Mouse (Mus musculus) heart, adult 2 months (tissue): ENCODE results near the gene Pcsk6. TPM values are rescaled to one million over a fixed set of nuclear protein-coding genes. Genes with fewer than 3 reads are reported as not detected.

Experiments used
- DNase-seq, 2 experiments: peaks; one replicate each; pipeline ENCODE4 v3.0.0; 2021
- H3K27ac ChIP-seq: fragments of 200-600 bp; 2 replicates; pipeline ENCODE4 v1.8.1; 2022
- H3K27me3 ChIP-seq: fragments of 200-500 bp; 2 replicates; pipeline ENCODE4 v1.6.1; 2012; ENCODE audit warnings: mild to moderate bottlenecking, low read length, inconsistent platforms, mixed read lengths; ENCODE audit not compliant: control insufficient read depth, insufficient read depth
- H3K36me3 ChIP-seq: fragments of 200-500 bp; 2 replicates; pipeline ENCODE4 v1.6.1; 2012; ENCODE audit warnings: low read length, inconsistent platforms; ENCODE audit not compliant: control insufficient read depth, insufficient read depth
- H3K4me1 ChIP-seq: fragments of 200-500 bp; 2 replicates; pipeline ENCODE4 v1.6.1; 2011; ENCODE audit warnings: low read length; ENCODE audit not compliant: control insufficient read depth, insufficient read depth
- H3K4me3 ChIP-seq: fragments of 200-600 bp; 2 replicates; pipeline ENCODE4 v1.8.1; 2022
- H3K79me2 ChIP-seq: fragments of 200-500 bp; replicated peaks from 2 replicates; pipeline ENCODE4 v1.6.1; 2012; ENCODE audit warnings: mild to moderate bottlenecking, inconsistent platforms, low read length, moderate library complexity, mixed read lengths; ENCODE audit not compliant: control insufficient read depth, insufficient read depth
- H3K9ac ChIP-seq: fragments of 200-500 bp; 2 replicates; pipeline ENCODE4 v1.6.1; 2012; ENCODE audit warnings: low read depth, mild to moderate bottlenecking, control low read depth, inconsistent platforms, low read length, mixed read lengths
- CTCF ChIP-seq: fragments of 200-600 bp; IDR thresholded peaks from 2 replicates; pipeline ENCODE4 v1.8.1; 2022; ENCODE audit warnings: antibody characterized with exemption, mild to moderate bottlenecking, moderate library complexity
- EP300 ChIP-seq: fragments of 200-500 bp; IDR thresholded peaks from 2 replicates; pipeline ENCODE4 v1.6.1; 2011; ENCODE audit warnings: low read depth, low read length, control low read depth; ENCODE audit not compliant: insufficient read depth
- POLR2A ChIP-seq: fragments of 200-500 bp; IDR thresholded peaks from 2 replicates; pipeline ENCODE4 v1.6.1; 2011; ENCODE audit warnings: mild to moderate bottlenecking, low read depth, low read length, control low read depth; ENCODE audit not compliant: insufficient read depth
- WGBS: fragments of 180-500 bp; shearing (Covaris S2); methylation state at CpG from one replicate; pipeline ENCODE4 v1.1.7; 2018; 5-methylcytosine and 5-hydroxymethylcytosine counted together
- intact Hi-C: fragments of 180-260 bp; cut with DNase I; formaldehyde crosslinking; loops from one replicate; pipeline ENCODE4 v1.15.1; 2025
- polyA plus RNA-seq: library from polyadenylated mRNA; depleted of rRNA; stranded (reverse); fragments of >200 nt; gene quantifications from 2 replicates; pipeline ENCODE4 v1.2.3, GENCODE M21; 2012
- total RNA-seq, 2 experiments: library from RNA; stranded (reverse); gene quantifications; 2 replicates each; pipeline ENCODE4 v1.2.3; 2021

Gene Pcsk6
- total and polyA plus RNA-seq, 3 experiments = 27.9 to 44.0 (median 36.0) TPM

DNA sequence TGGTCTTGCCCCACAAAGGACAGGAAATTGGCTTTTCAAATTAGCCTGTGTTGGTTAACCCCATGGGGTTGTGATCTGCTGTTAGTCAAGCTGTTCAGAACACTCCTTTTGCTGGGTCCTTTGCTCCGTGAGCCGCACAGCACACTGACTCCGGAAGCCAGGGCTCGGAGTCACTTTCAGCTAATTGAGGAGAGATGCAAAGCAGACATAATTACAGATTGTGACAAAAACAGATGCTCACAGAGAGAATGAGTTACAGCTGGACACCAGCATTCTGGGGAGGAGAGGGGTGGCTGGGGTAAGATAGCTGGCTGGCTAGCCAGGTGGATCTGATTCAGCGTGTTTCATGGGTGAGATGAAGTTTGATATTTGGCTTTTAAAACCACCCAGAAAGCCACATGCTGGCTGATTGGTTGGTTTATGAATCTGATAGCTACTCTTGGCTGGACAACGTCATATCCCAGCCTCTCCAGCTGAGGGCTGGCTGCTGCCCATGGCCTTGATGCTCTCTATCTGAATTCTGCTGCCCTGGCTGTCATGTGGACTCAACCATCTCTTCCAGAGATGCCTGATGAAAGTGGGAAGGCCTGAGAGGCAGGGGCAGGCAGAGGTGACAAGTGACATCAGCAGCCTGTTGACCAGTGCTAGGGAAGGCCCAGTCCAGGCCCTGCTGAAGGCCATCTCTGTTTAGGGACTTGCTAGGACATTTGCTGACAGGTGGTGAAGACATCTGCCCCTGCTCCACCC, 167.4 kb downstream of the Pcsk6 start:
- no peaks in the 10 kb centered on the region for H3K36me3 ChIP-seq
- intact Hi-C loops = no loop called here
- no peaks in the 10 kb centered on the region for H3K27me3 ChIP-seq
- no peaks in the 10 kb centered on the region for H3K4me1 ChIP-seq
- no peak overlapping the region for H3K9ac ChIP-seq
- no peak overlapping the region for H3K4me3 ChIP-seq
- TF ChIP-seq CTCF (no peak), EP300 (no peak), POLR2A (no peak)
- H3K27ac ChIP-seq = no peak overlapping the region
- no peak for DNase-seq
- WGBS = 70% methylated on average over 6 of the region's 6 CpGs
- H3K79me2 ChIP-seq = no peaks in the 10 kb centered on the region

DNA sequence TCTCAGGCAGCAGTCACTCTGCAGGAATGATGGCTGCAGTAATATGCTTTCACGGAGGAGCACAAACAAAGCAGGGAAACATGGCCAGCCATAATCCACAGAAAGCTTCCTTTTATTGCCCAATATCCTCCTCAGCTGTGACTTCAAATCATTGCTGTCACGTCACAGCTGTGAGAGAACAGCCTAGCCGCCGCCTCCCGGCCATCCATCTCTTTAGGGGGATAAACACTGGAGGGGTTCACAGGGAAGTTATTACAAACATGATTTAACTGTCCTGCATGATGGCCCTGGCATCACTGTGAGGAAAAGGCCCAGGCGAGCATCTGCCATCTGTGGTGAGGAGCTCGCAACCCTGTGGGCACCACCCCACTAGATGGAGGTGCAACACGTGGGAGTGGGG, 175.3 kb downstream of the Pcsk6 start:
- H3K79me2 ChIP-seq = no peaks in the 10 kb centered on the region
- no peak overlapping the region for H3K4me3 ChIP-seq
- intact Hi-C loops = no loop called here
- no peaks in the 10 kb centered on the region for H3K36me3 ChIP-seq
- H3K27me3 ChIP-seq = no peaks in the 10 kb centered on the region
- TF ChIP-seq POLR2A (no peak), CTCF (no peak), EP300 (no peak)
- no peak overlapping the region for H3K9ac ChIP-seq
- 68% methylated on average over 8 of the region's 8 CpGs for WGBS
- no peak for DNase-seq
- H3K27ac ChIP-seq = no peak overlapping the region
- no peaks in the 10 kb centered on the region for H3K4me1 ChIP-seq

DNA sequence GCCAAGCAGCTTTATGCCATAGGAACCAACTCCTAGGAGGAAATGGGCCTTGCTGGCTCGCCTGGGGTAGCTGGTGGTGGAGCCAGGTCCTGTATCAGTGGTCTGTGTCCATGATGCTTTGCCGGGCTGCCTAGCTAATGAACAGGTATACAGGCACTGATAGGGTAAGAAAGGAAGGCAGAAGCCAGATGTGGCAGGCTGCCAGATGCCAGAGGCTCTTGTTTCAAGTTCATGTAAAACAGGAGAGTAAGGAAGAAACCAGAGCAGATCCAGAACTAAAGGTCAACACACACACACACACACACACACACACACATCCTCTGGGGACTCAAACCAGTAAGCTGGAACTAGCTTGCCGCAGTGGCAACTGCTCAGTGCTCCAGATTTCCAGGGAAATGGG, 176.7 kb downstream of the Pcsk6 start:
- no peaks in the 10 kb centered on the region for H3K4me1 ChIP-seq
- no peak overlapping the region for H3K9ac ChIP-seq
- DNase-seq = no peak
- no peak overlapping the region for H3K4me3 ChIP-seq
- H3K36me3 ChIP-seq = no peaks in the 10 kb centered on the region
- intact Hi-C loops = no loop called here
- no peaks in the 10 kb centered on the region for H3K27me3 ChIP-seq
- TF ChIP-seq POLR2A = no peak
- TF ChIP-seq CTCF = no peak
- TF ChIP-seq EP300 = no peak
- no peaks in the 10 kb centered on the region for H3K79me2 ChIP-seq
- WGBS = 49% methylated on average over 3 of the region's 3 CpGs
- no peak overlapping the region for H3K27ac ChIP-seq

DNA sequence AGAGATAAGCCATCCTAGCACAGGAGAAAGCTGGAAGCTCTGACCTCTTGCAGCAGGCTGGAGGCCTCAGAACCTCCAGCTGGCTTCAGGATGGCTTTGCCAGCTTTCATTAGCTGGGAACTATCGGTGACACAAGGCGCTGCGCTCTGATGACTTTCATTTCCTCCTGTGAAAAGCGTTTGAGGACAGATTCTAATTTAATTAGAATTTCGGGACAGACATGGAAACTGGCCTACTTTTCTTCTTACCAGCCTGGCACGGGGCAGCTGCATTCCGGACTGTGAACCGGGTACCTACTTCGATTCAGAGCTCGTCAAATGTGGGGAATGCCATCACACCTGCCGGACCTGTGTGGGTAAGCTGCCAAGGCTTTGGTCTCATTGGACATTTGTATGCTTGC, 177.2 kb downstream of the Pcsk6 start:
- Histone ChIP-seq H3K79me2 (no peaks in the 10 kb centered on the region), H3K4me3 (no peak overlapping the region), H3K4me1 (no peaks in the 10 kb centered on the region), H3K36me3 (no peaks in the 10 kb centered on the region), H3K27ac (no peak overlapping the region), H3K9ac (no peak overlapping the region), H3K27me3 (no peaks in the 10 kb centered on the region)
- intact Hi-C loops = no loop called here
- DNase-seq = no peak
- 71% methylated on average over 11 of the region's 11 CpGs for WGBS
- no peak for TF ChIP-seq POLR2A
- no peak for TF ChIP-seq CTCF
- no peak for TF ChIP-seq EP300

DNA sequence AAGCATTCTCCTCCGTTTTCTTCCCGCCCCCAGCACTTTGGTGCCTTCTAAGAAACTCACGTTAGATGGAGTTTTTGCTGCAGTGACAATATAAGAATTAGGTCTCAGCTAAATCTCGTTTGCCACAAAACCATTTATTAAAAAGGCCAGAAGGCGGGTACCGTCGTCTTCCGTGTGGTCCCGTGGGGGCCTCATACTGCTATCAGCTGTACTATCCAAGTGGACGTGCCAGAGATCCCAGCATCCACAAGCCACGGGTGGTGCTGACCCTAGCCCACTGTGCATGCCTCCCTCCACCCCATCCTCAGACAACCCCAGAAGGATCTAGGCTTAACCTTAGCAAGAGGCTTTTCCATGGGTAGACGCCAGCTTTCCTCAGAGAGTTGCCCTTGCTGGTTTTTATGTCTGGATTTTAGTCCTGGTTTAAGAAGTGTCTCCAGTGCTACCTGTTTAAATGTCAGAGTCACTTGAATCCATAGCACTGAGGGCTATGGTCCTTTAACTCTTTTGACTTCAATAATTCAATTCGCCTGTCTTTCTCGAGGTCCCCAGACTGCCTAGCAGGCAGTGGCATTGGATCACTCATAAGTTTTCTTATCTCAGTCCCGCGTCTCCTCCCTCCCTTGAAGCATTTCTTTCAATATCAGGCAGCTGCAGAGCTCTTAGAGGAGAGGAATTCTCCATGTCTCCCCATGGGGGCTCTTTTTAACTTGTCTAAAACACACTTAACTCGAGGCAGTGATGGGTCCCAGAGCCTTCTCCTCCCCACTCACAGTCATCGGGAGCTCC, 178.7 kb downstream of the Pcsk6 start:
- H3K27ac ChIP-seq = no peak overlapping the region
- no peaks in the 10 kb centered on the region for H3K4me1 ChIP-seq
- no peak overlapping the region for H3K4me3 ChIP-seq
- intact Hi-C loops = no loop called here
- H3K9ac ChIP-seq = no peak overlapping the region
- H3K36me3 ChIP-seq = no peaks in the 10 kb centered on the region
- WGBS = 76% methylated on average over 18 of the region's 18 CpGs
- TF ChIP-seq POLR2A = no peak
- DNase-seq = no peak
- H3K79me2 ChIP-seq = no peaks in the 10 kb centered on the region
- H3K27me3 ChIP-seq = no peaks in the 10 kb centered on the region
